Comparison of ENCODE assay signal across 25 mouse cellular contexts in the genomic region with DNA sequence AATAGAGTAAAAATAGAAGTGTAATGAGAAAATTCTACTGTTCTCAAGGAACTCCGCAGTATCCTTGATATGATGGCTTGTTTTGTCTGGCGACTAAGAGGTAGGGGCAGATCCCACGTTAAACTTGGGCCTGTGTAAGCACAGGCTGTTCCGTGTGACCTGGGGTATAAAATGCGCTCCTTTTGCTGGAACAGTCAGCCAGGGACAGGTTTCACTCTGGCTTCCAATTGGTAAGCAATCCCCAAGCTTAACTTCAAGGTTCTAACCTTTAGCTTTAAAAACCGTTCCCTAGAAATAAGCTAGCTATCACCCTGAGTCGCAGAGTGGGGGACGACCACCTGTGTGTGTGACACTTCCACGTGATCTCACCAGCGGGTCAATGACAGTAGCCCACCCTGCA.
"Had no signal": no experiment of that assay in that cellular context is flagged by ENCODE, and none has a peak within 500 bp of the region (broad histone marks: within the 10 kb centered on the region; RNA-seq: fewer than 3 reads in every experiment).

No protein-coding gene starts in this region.

- H3K36me3 ChIP-seq: forebrain, embryonic 15.5 days; hindbrain, embryonic 13.5 days; hindbrain, embryonic 15.5 days; limb, embryonic 10.5 days; limb, embryonic 12.5 days; liver, embryonic 13.5 days had no signal

- H3K27me3 ChIP-seq: forebrain, embryonic 15.5 days; heart, embryonic 13.5 days; heart, embryonic 15.5 days; hindbrain, embryonic 13.5 days; hindbrain, embryonic 15.5 days; limb, embryonic 12.5 days; liver, embryonic 13.5 days had no signal

- H3K9ac ChIP-seq: forebrain, embryonic 15.5 days; forebrain, postnatal 0 days; heart, embryonic 13.5 days; heart, embryonic 15.5 days; hindbrain, embryonic 13.5 days; hindbrain, embryonic 15.5 days; limb, embryonic 12.5 days; liver, embryonic 13.5 days had no signal

- H3K4me2 ChIP-seq: forebrain, embryonic 15.5 days; heart, embryonic 13.5 days; heart, embryonic 15.5 days; hindbrain, embryonic 13.5 days; hindbrain, embryonic 15.5 days; limb, embryonic 12.5 days; liver, embryonic 11.5 days; liver, embryonic 13.5 days had no signal

- H3K4me1 ChIP-seq: forebrain, embryonic 15.5 days; hindbrain, embryonic 13.5 days; hindbrain, embryonic 15.5 days; limb, embryonic 10.5 days; limb, embryonic 12.5 days; liver, embryonic 13.5 days had no signal

- DNase-seq: forebrain, postnatal 0 days; gastrocnemius, postnatal 10 days; heart, adult 18-20 months; heart, postnatal 14 days; heart, postnatal 36 days; kidney, adult 18-20 months; kidney, adult 8-10 months; kidney, postnatal 10 days; kidney, postnatal 25 days; kidney, postnatal 4 days; liver; liver, embryonic 13.5 days had no signal

- H3K4me3 ChIP-seq: forebrain, embryonic 15.5 days; heart, embryonic 10.5 days; heart, embryonic 13.5 days; heart, embryonic 15.5 days; hindbrain, embryonic 13.5 days; hindbrain, embryonic 15.5 days; layer of hippocampus, adult 2 months; left cerebral cortex, adult 2 months; limb, embryonic 10.5 days; limb, embryonic 12.5 days; liver, embryonic 13.5 days had no signal

- H3K27ac ChIP-seq: forebrain, embryonic 15.5 days; heart, embryonic 10.5 days; heart, embryonic 13.5 days; heart, embryonic 15.5 days; hindbrain, embryonic 13.5 days; hindbrain, embryonic 15.5 days; hindbrain, postnatal 0 days; layer of hippocampus, adult 2 months; left cerebral cortex, adult 2 months; limb, embryonic 10.5 days; limb, embryonic 12.5 days; liver, embryonic 13.5 days had no signal

- ATAC-seq: forebrain, embryonic 15.5 days; forebrain, postnatal 0 days; hindbrain, postnatal 0 days; intestine, postnatal 0 days had no signal

- H3K9me3 ChIP-seq: forebrain, embryonic 15.5 days; heart, embryonic 10.5 days; heart, embryonic 13.5 days; heart, embryonic 15.5 days; hindbrain, embryonic 13.5 days; hindbrain, embryonic 15.5 days; limb, embryonic 10.5 days; limb, embryonic 12.5 days; liver, embryonic 13.5 days had no signal
